Mouse (Mus musculus) embryonic facial prominence, embryonic 10.5 days (tissue): ENCODE measurements around the gene Gm17949. TPM values are rescaled to one million over a fixed set of nuclear protein-coding genes. Genes with fewer than 3 reads are reported as not detected.
"Not testable (repeated sequence)": the region's sequence is repeated elsewhere in the genome, so short reads cannot be mapped to it uniquely, and the experiment has no call there.

ENCODE experiments used
- DNase-seq: peaks from one replicate; pipeline ENCODE4 v3.0.0-alpha.2; 2017; ENCODE audit warnings: low spot score
- H3K27ac ChIP-seq: fragments of 300-500 bp; sonication (generic); replicated peaks from 2 replicates; pipeline ENCODE4 v1.5.1; 2016; ENCODE audit warnings: mild to moderate bottlenecking
- H3K27me3 ChIP-seq: fragments of 300-500 bp; sonication (generic); replicated peaks from 2 replicates; pipeline ENCODE4 v1.6.1; 2016; ENCODE audit warnings: low read depth, mild to moderate bottlenecking; ENCODE audit not compliant: poor library complexity, severe bottlenecking
- H3K36me3 ChIP-seq: fragments of 300-500 bp; sonication (generic); replicated peaks from 2 replicates; pipeline ENCODE4 v1.6.1; 2016; ENCODE audit warnings: mild to moderate bottlenecking, moderate library complexity
- H3K4me1 ChIP-seq: fragments of 300-500 bp; sonication (generic); 2 replicates; pipeline ENCODE4 v1.6.1; 2016
- H3K4me3 ChIP-seq: fragments of 300-500 bp; sonication (generic); 2 replicates; pipeline ENCODE4 v1.5.1; 2016; ENCODE audit warnings: mild to moderate bottlenecking, moderate library complexity
- H3K9me3 ChIP-seq: fragments of 300-500 bp; sonication (generic); 2 replicates; pipeline ENCODE4 v1.6.1; 2016; ENCODE audit warnings: mild to moderate bottlenecking
- WGBS: fragments of 180-500 bp; shearing (Covaris S2); methylation state at CpG from one replicate; pipeline ENCODE4 v1.1.7; 2016; 5-methylcytosine and 5-hydroxymethylcytosine counted together
- polyA plus RNA-seq: library from polyadenylated mRNA; unstranded; fragments of >200 nt; fragmentation: Nextera tagmentation; extraction: Ambion mirVana; gene quantifications from 2 replicates; pipeline ENCODE4 v1.2.1, GENCODE M21; 2016

Gene Gm17949
- polyA plus RNA-seq, 1 experiment from 2014 or later = 0.54 TPM

DNA sequence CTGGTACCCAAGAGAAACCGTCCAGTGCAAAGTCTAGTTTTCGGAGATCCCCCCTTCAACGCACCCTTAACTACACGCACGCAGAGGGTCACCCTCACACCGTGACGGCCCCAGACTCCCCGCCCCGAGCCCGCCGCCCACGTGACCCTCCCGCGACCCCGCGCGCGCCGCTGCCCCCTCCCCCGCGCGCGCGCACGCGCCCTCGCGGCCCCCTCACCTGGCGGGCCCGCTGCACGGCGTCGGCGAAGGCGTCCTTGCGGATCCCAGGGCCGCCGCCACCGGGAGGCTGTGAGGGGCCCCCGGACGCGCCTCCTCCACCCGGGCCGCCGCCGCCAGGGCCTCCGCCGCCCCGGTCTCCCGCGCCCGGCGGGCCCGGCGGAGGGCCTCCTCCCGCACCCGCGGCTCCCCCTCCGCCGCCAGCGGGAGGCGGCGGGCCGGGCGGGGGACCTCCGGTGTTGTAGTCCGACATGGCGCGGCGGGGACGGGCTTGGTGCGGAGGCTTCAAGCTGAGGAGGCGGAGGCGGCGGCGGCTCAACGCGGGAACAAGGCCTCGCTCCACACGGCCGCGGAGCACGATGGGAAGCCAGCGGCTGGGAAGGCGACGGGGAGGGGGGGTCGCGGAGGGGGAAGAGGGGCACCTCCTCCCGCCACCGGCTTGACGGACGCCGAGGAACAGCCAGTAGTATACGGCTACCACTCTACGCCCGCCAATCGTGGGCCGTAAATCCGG lies 19.8 kb downstream of the Gm17949 start, which contains the start of gene Khsrp:
TSS of gene Khsrp (minus strand) at position 592 of the 730 bp plus-strand sequence.
- peaks cover 24% of the 10 kb centered on the region for H3K4me1 ChIP-seq

DNA sequence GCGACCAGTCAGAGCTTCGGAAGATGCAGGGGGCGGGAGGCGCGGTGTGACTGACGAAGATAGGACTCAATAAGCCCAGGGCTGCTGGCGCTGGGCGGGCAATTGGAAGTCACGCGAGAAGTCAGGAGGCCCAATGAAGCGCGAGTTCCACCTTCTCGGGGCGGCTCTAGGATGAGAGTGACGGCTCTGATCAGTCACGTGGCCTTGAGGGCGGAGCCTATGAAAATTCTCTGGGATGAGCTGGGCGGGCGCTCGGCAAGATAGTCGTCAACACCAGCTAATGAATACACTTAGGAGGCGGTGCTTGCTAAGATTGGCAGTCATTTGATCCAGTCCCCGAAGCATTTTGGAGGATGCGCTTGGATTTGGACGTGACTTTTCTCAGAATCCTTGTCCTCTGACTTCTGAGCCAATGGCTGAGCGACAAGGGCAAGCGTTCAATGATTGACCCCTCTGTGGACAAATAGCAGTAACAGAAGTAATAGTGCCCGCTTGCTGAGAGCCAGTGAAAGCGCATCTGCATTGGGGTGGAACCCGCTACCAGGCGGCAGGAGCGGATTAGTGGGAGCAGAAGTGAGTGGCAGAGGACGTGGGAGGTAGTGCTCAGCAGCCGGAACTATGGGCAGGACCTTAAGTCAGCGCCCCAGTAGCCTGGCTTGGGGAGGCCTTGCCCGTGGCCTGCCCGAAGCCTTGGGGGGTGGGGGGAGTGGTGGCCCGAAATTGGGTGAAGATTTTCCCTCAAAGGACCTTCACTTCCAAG lies 20.6 kb downstream of the Gm17949 start:
- Histone ChIP-seq H3K27ac (peak overlapping the region; percentile 99), H3K4me3 (peak overlapping the region; percentile 84), H3K27me3 (peaks cover 3% of the 10 kb centered on the region; the same call in 1 of the 2 replicates)

More for the DNA sequence above, 19.8 kb downstream of the Gm17949 start, which contains the start of gene Khsrp:
- no peaks in the 10 kb centered on the region for H3K27me3 ChIP-seq
- DNase-seq = peak; percentile 77
- WGBS = under 1% methylated on average over 99 of the region's 99 CpGs
- no peaks in the 10 kb centered on the region for H3K9me3 ChIP-seq
- H3K27ac ChIP-seq = peak within 1 kb of the TSS; percentile 99
- peak within 1 kb of the TSS; percentile 84 for H3K4me3 ChIP-seq
- peaks cover 36% of the 10 kb centered on the region for H3K36me3 ChIP-seq

DNA sequence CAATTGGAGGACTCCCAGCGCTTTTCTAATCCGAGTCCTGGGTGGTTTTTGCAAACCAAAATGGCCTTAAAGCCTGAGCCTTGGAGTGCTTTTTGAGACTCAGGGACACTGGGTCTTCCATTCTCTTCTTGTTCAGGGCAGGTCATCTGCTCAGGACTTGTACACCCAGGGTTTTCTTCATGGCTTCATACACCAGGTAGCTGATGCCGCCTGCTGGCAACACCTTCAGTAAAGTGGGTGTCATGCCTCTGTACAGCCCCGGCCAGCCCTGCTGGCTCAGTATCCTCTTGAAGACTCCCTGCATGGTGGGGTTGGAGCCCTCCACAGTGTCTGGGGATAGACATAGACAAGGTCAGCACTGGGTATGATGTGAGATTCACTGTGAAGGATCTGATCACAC lies 21.6 kb downstream of the Gm17949 start:
- Histone ChIP-seq H3K4me3 (peak overlapping the region; percentile 84), H3K27ac (peak overlapping the region; percentile 87; the same call in 1 of the 2 replicates)
- WGBS = 78% methylated on average over 4 of the region's 4 CpGs

More for the DNA sequence above, 20.6 kb downstream of the Gm17949 start:
- under 1% methylated on average over 38 of the region's 38 CpGs for WGBS
- DNase-seq = peak; percentile 99
- peaks cover 28% of the 10 kb centered on the region for H3K36me3 ChIP-seq
- peaks cover 24% of the 10 kb centered on the region for H3K4me1 ChIP-seq
- no peaks in the 10 kb centered on the region for H3K9me3 ChIP-seq

DNA sequence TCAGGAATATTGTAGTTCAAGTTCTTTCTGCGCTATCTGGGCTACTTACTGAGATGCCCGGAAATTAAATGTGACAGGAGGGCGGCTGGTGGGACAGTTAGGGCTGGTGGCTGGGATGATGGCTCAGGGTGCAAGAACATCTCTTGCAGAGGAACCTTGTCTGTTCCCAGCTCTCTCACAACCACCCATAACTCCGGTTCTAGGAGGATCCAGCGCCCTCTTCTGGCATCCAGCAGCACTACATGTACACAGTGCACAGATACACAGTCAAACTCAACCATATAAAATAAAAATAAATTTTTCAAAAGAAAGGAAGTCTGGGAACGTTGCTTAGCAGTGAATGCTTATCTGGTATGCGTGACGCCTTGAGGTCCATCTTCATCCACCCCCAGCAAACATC lies 27.7 kb downstream of the Gm17949 start:
- WGBS = 37% methylated on average over 8 of the region's 8 CpGs
- Histone ChIP-seq H3K4me3 (no peak overlapping the region), H3K27ac (no peak overlapping the region), H3K36me3 (no peaks in the 10 kb centered on the region), H3K9me3 (no peaks in the 10 kb centered on the region), H3K27me3 (peaks cover 24% of the 10 kb centered on the region), H3K4me1 (peaks cover 2% of the 10 kb centered on the region; the same call in 1 of the 2 replicates)
- no peak for DNase-seq

More for the DNA sequence above, 21.6 kb downstream of the Gm17949 start:
- no peak for DNase-seq
- peaks cover 18% of the 10 kb centered on the region for H3K36me3 ChIP-seq
- no peaks in the 10 kb centered on the region for H3K9me3 ChIP-seq
- peaks cover 11% of the 10 kb centered on the region for H3K27me3 ChIP-seq
- H3K4me1 ChIP-seq = peaks cover 24% of the 10 kb centered on the region

DNA sequence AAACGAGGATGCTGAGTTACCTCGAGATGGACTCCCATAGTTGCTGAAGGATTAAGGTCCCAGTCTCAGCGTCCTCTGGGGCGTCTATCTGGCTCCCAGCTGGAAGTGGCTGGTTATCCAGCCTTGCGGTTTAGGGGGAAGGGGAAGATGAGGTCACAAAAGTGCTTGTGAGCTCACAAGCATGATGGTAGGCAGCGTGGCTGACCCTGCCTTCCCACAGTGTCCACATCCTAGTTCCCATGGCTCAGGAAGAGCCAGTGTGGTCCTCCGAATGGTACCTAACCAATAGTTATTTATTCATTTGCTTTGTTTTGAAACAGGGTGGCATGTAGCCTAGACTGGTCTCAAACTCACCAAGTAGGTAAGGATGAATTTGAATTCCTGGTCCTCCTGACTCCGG lies 30.3 kb downstream of the Gm17949 start, which contains the start of gene Slc25a41:
TSS of gene Slc25a41 (minus strand) at position 101 of the 400 bp plus-strand sequence.
- Histone ChIP-seq H3K4me1 (peaks cover 2% of the 10 kb centered on the region; the same call in 1 of the 2 replicates), H3K27ac (no peak within 1 kb of the TSS), H3K36me3 (peaks cover 10% of the 10 kb centered on the region; the same call in 1 of the 2 replicates), H3K9me3 (no peaks in the 10 kb centered on the region), H3K4me3 (no peak within 1 kb of the TSS), H3K27me3 (peaks cover 24% of the 10 kb centered on the region)
- WGBS = 69% methylated on average over 8 of the region's 8 CpGs
- no peak for DNase-seq

DNA sequence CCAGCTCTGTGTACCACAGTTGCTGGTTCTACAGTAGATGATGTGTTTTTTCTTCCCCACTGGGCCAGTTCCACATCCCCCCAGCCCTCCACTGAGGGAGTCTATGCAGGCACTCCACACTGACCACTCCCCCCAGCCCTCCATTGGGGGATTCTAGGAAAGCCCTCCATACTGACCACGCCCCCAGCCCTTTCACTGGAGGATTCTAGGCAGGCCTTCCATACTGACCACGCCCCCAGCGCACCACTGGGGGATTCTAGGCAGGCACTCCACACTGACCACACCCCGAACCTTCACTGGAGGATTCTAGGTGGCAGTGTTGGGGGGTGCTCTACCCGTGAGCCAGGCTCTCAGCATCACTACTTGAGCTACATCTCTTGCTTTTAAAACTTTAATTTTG lies 36.1 kb downstream of the Gm17949 start:
- 0 out of 2 replicates have a peak, but pooled peaks cover 3% of the 10 kb centered on the region for H3K4me1 ChIP-seq
- 36% methylated on average over 5 of the region's 5 CpGs for WGBS
- DNase-seq = no peak
- H3K27me3 ChIP-seq = no peaks in the 10 kb centered on the region
- H3K9me3 ChIP-seq = no peaks in the 10 kb centered on the region
- H3K36me3 ChIP-seq = peaks cover 26% of the 10 kb centered on the region
- H3K27ac ChIP-seq = no peak overlapping the region
- no peak overlapping the region for H3K4me3 ChIP-seq

DNA sequence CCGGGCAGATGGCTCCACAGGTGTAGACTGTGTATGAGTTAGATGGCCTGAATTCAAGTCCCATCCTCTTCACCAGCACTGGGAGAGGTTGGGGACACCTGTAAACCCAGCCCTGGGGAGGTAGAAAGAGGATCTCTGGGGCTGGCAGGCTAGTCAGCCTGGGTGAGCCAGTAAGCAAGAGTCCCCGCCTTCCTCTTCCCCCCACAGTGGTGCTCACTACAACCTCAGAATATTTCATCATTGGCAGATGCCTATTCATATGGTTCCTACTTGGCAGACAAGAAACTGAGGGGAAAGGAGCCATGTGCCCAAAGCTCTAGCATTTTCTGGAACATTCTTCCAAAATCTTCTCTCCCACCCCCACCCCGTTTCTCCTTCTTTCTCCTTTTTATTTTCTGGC lies 37.5 kb downstream of the Gm17949 start:
- H3K9me3 ChIP-seq = no peaks in the 10 kb centered on the region
- no peaks in the 10 kb centered on the region for H3K27me3 ChIP-seq
- H3K4me3 ChIP-seq = no peak overlapping the region
- H3K27ac ChIP-seq = no peak overlapping the region
- H3K36me3 ChIP-seq = peaks cover 40% of the 10 kb centered on the region
- H3K4me1 ChIP-seq = 0 out of 2 replicates have a peak, but pooled peaks cover 3% of the 10 kb centered on the region
- WGBS = 96% methylated on average over 3 of the region's 3 CpGs
- DNase-seq = no peak

DNA sequence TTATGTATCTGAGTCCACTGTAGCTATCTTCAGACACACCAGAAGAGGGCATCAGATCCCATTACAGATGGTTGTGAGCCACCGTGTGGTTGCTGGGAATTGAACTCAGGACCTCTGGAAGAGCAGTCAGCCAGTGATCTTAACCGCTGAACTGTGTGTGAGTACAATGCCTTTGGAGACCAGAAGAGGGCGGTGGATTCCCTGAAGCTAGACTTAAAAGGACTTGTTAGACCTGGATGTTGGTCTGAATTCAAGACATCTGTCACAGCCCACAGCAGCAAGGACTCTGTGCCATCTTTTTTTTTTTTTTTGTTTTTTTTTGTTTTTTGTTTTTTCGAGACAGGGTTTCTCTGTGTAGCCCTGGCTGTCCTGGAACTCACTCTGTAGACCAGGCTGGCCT lies 40.4 kb downstream of the Gm17949 start:
- H3K27ac ChIP-seq, H3K4me1 ChIP-seq, H3K4me3 ChIP-seq, DNase-seq, H3K27me3 ChIP-seq, H3K9me3 ChIP-seq: not testable (repeated sequence)
- 81% methylated on average over 4 of the region's 4 CpGs for WGBS
- H3K36me3 ChIP-seq = peaks cover 45% of the 10 kb centered on the region

DNA sequence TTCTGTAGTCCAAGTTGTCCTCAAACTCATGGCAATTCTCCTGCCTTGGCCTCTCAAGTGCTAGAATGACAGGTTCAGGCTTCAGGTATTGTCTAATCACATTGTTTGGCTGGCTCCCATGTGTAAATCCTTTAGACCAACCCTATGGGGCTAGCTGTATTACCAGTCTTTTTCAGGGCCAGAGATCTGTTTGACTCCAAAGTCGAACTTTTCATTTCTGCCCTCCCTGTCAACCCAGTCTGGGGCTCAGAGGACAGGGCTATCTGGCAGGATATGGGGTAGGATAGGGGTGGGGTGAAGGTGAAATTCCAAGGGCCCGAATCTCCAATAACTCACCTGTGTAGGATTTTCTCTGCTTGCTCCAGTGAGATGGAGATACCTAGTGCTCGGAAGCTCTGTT lies 45.0 kb downstream of the Gm17949 start:
- H3K4me1 ChIP-seq = peaks cover 25% of the 10 kb centered on the region
- H3K4me3 ChIP-seq = no peak overlapping the region
- no peaks in the 10 kb centered on the region for H3K9me3 ChIP-seq
- peaks cover 34% of the 10 kb centered on the region for H3K36me3 ChIP-seq
- DNase-seq = no peak
- no peak overlapping the region for H3K27ac ChIP-seq
- WGBS = 80% methylated on average over 3 of the region's 3 CpGs
- peaks cover 26% of the 10 kb centered on the region for H3K27me3 ChIP-seq

DNA sequence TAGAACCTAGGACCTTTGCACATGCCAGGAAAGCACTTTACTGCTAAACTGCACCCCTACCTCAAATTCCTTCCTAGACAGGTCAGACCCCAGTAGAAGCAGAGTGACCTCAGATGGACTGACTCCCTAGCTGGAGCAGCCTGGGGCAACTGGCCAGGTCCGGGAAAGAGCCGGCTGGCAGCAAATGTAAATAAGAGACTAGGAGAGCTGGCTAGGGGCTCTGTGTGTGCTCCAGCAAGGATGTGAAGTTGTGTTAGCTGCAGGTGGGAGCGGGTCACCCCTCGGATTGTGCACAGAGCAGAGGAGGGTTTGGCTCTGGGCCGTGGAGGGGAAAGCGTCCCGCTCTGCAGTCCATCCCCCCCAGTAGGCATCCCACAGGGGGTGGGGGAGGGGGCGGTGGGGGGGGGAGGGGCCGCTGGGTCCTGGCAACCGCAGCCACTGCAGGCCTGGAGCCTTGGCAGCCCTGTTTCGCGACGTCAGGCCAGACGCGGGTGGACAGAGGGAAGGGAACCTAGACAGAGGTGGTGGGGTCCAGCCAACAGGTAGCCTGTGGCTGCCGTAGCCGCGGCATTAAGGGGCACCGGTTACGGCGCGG lies 47.7 kb downstream of the Gm17949 start, which contains the start of gene Crb3:
TSS of gene Crb3 (plus strand) at position 215 of the 595 bp plus-strand sequence.
- DNase-seq = peak; percentile 46
- peaks cover 36% of the 10 kb centered on the region for H3K4me1 ChIP-seq
- H3K9me3 ChIP-seq = no peaks in the 10 kb centered on the region
- peak within 1 kb of the TSS; percentile 88 for H3K4me3 ChIP-seq
- H3K27ac ChIP-seq = peak within 1 kb of the TSS; percentile 82
- H3K36me3 ChIP-seq = peaks cover 15% of the 10 kb centered on the region; the same call in 1 of the 2 replicates
- H3K27me3 ChIP-seq = peaks cover 53% of the 10 kb centered on the region
- WGBS = 0% methylated on average over 22 of the region's 22 CpGs

DNA sequence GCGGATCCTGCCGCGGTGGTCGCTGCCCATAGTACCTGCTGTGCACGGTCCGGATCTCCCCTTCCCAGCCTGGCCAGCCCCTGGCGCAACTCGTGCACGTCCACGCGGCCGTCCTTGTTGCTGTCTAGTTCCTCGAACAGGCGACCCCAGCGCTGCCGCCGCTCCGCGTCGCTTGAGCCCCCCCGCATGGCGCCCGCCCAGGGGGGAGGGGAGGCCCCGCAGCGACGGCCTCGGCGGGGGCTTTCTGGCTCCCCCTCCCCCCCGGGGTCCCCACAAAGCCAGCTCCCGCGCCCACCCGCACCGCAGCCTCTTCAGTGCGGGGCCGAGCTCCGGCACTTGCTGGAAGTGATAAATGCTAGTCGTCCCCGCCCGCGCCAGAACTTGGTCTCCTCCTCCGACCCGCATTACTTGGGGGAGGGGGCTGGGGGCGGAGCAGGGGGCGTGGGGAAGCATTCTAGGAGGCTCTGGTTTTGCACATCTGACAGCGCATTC lies 48.3 kb downstream of the Gm17949 start, which contains the start of gene Slc25a23:
TSS of gene Slc25a23 (minus strand) at position 378 of the 492 bp plus-strand sequence.
- H3K9me3 ChIP-seq = no peaks in the 10 kb centered on the region
- peaks cover 59% of the 10 kb centered on the region for H3K27me3 ChIP-seq
- 0% methylated on average over 38 of the region's 45 CpGs for WGBS
- peak within 1 kb of the TSS; percentile 82 for H3K27ac ChIP-seq
- H3K4me1 ChIP-seq = peaks cover 36% of the 10 kb centered on the region
- DNase-seq = peak; percentile 90
- H3K36me3 ChIP-seq = 0 out of 2 replicates have a peak, but pooled peaks cover 15% of the 10 kb centered on the region
- peak within 1 kb of the TSS; percentile 88 for H3K4me3 ChIP-seq
